Mouse (Mus musculus) duodenum, adult 2 months (tissue): ENCODE results near the gene Krt16. TPM values are rescaled to one million over a fixed set of nuclear protein-coding genes. Genes with fewer than 3 reads are reported as not detected.

Source experiments
- polyA plus RNA-seq: library from polyadenylated mRNA; depleted of rRNA; stranded (reverse); fragments of >200 nt; gene quantifications from 2 replicates; pipeline ENCODE4 v1.2.3, GENCODE M21; 2012; ENCODE audit warnings: low replicate concordance; rRNA removed

The Krt16 gene
- not detected in 2 replicates for polyA plus RNA-seq

DNA sequence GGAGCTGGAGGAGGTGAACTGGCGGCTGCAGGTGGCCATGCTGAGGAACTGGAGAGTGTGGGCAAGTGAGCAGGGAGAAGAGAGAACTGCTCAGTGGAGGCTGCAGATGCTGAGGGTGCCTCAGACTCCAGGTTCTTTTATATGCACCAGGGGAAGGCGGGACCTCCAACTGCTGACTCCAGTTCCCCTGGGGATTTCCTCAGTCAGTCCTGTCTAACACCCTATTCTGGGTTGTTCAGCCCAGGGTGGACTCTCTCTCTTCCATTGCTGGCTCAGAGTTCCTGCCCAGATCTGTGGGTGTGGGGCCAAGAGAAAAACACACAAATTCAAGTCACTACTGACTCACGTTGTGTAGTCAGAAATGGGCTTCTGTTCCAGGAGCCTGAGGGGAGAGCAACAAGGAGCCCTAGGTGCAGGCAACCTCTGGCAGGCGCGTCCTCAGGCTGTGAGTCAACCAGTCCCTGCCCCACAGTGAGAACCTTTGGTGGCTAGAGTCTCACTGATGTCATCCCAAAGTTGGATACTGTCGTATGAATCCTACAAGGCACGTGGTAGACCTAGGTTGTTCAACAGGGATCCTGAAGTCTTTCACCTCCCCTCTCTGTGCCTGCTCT lies at the start of gene Krt16:
Krt16 (minus strand) TSS at position 51 of the 614 bp plus-strand sequence.

DNA sequence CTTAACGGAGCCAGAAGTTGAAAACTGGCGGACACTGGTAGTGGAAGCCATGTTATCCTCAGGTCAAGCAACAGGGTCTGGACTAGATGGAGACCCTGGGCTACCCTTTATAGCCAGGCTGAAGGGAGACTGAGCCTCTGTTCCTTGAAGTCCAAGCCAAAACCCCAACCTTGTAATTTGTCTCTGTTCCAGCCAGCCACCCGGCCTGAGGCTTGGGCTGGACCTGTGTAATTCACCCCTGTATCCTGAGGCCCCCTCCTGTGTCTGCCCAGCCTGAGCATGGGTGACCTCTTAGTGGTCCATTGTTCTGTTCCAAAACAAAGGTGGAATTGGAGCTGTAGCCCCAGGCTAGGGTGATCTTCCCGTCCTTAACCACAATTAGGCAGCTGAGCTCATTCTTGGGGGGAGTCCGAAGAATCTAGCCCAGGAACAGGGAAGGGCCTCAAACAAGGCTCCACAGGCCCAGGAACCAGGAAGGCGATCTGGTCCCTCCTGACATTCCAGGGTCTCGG lies 21.2 kb upstream of the Krt16 start, which contains the start of gene Krt42:
Krt42 (minus strand) TSS at position 51 of the 512 bp plus-strand sequence.

DNA sequence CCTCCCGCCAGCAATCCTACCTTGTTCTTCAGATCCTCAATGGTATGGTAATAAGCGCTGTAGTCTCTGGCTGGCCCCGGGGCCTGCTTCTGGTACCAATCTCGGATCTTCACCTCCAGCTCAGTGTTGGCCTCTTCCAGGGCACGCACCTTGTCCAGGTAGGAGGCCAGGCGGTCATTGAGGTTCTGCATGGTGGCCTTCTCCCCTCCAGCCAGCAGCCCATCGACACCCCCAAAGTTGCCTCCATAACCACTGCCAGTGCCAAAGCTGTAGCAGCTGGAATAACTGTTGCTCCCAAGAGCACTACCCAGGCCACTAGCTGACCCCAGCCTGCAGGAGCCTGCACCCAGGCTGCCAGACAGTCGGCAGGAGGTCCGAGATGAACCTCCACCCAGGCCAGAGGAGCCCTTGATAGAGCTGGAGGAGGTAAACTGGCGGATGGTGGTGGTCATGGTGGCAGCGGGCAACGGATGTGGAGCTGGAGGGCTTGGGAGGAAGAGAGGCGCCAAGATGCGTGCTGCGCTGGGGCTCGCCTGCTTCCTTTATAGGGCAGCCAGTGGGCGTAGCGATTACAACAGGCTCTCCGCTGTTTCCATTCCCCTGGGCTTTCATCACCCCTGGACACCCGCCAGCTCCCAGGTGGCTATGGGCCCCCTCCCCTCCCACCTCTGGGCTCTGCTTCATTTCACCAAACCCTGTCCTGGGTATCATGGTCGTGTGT lies 12.0 kb upstream of the Krt16 start, which contains the start of gene Krt17:
Krt17 (minus strand) TSS at position 516 of the 721 bp plus-strand sequence.

DNA sequence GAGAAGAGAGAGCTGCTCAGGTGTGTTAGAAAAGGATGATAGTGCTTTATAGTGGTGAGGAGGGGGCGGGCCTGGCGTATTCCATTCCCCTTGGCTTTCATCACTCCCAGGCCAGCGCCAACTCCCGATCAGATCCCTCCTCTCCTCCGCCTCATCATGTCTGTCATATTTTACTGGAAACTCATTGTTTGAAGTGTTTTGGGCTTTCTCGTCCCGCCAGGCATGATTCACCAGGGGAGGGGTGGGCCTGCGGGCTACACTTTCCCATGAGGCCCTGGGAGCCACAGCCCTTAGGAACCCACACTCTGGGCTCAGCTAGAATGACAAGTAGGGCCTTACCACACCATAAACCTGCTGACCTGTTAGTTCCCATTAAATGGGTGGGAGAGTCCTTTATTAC lies 41.2 kb downstream of the Krt16 start, which contains the start of gene Krt14:
Krt14 (minus strand) TSS at position 51 of the 400 bp plus-strand sequence.

Other genes with a start within 250 kb of the Krt16 start
- gene Krt33a, start 232.7 kb downstream of the Krt16 start, polyA plus RNA-seq: not detected in 2 replicates
- gene Krt33b, start 219.0 kb downstream of the Krt16 start, polyA plus RNA-seq: not detected in 2 replicates
- not detected in 2 replicates for gene Krt34, start 207.3 kb downstream of the Krt16 start, polyA plus RNA-seq
- gene Krt31, start 198.4 kb downstream of the Krt16 start, polyA plus RNA-seq: 0.09 and 0.17 TPM in 2 replicates
- 0.18 TPM in 1 of 2 replicates, not detected in the other for gene Krt32, start 160.7 kb downstream of the Krt16 start, polyA plus RNA-seq
- gene Krt35, start 152.7 kb downstream of the Krt16 start, polyA plus RNA-seq: not detected in 2 replicates
- 0.11 TPM in 1 of 2 replicates, not detected in the other for gene Krt36, start 143.3 kb downstream of the Krt16 start, polyA plus RNA-seq
- gene Krt13, start 127.3 kb downstream of the Krt16 start, polyA plus RNA-seq: 0.24 and 2.1 TPM in 2 replicates
- gene Krt15, start 113.0 kb downstream of the Krt16 start, polyA plus RNA-seq: 0.12 and 0.37 TPM in 2 replicates
- 1,125 and 1,286 TPM in 2 replicates for gene Krt19, start 100.2 kb downstream of the Krt16 start, polyA plus RNA-seq
- not detected in 2 replicates for gene Krt9, start 55.7 kb downstream of the Krt16 start, polyA plus RNA-seq
- 0.05 and 0.34 TPM in 2 replicates for gene Krt14, start 41.4 kb downstream of the Krt16 start, polyA plus RNA-seq
- gene Krt17, start 12.1 kb upstream of the Krt16 start, polyA plus RNA-seq: 0.13 and 0.21 TPM in 2 replicates
- gene Krt42, start 21.0 kb upstream of the Krt16 start, polyA plus RNA-seq: not detected in 2 replicates
- 94.6 and 104 TPM in 2 replicates for gene Eif1, start 71.0 kb upstream of the Krt16 start, polyA plus RNA-seq
- gene Gast, start 85.5 kb upstream of the Krt16 start, polyA plus RNA-seq: 1.2 and 240 TPM in 2 replicates
- gene Hap1, start 107.2 kb upstream of the Krt16 start, polyA plus RNA-seq: 3.5 and 3.6 TPM in 2 replicates
- 369 and 374 TPM in 2 replicates for gene Jup, start 148.9 kb upstream of the Krt16 start, polyA plus RNA-seq
- gene P3h4, start 165.9 kb upstream of the Krt16 start, polyA plus RNA-seq: 10.5 and 15.2 TPM in 2 replicates
- 10.9 and 14.3 TPM in 2 replicates for gene Fkbp10, start 166.8 kb upstream of the Krt16 start, polyA plus RNA-seq
- gene Nt5c3b, start 192.9 kb upstream of the Krt16 start, polyA plus RNA-seq: 5.7 and 20.7 TPM in 2 replicates
- gene Klhl10, start 193.0 kb upstream of the Krt16 start, polyA plus RNA-seq: not detected in 2 replicates
- gene Klhl11, start 223.8 kb upstream of the Krt16 start, polyA plus RNA-seq: 0.66 and 1.8 TPM in 2 replicates